Mouse (Mus musculus): ENCODE data around the gene Gm12790. TPM values are rescaled to one million over a fixed set of nuclear protein-coding genes. Genes with fewer than 3 reads are reported as not detected.
"Not testable (repeated sequence)": the region's sequence is repeated elsewhere in the genome, so short reads cannot be mapped to it uniquely, and the experiment has no call there.

Gene Gm12790
- polyA plus RNA-seq (2012; rRNA removed): not detected in 2 replicates

DNA sequence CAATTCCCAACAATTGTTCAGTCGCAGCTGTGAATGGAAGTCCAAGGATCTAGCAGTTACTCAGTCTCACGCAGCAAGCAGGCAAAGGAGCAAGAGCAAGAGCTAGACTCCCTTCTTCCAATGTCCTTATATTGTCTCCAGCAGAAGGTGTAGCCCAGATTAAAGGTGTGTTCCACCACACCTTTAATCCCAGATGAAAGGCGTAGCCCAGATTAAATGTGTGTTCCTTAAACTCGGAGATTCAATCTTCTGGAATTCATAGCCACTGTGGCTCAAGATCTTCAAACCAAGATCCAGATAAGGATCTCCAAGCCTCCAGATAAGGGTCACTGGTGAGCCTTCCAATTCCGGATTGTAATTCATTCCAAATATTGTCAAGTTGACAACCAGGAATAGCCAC, at the start of gene Gm12790:
Gene Gm12790 (minus strand): TSS at position 101 of the 400 bp plus-strand sequence.
- WGBS: 80% methylated on average over 1 of the region's 5 CpGs
- not testable (repeated sequence) for DNase-seq (ENCODE audit: low read depth, low spot score)

DNA sequence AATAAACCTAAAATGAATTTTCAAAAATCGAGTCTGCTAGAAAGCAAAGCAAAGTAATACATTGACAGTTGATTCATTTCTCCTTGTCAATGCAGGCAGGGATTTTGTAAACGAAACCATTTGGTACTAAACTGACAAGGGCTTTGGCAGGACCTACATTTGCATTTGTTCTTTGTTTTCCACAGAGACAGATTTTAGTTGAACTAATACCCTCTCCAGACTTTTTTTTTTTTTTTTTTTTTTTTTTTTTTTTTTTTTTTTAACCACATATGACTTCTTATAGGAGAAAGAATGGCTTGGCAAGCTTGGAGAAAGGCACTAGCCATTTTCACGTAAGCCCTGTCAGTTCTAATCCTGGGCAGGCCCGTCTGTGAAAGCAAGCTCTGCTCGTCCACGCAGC, 45.8 kb upstream of the Gm12790 start:
- DNase-seq (ENCODE audit: low read depth, low spot score): no peak
- WGBS: 89% methylated on average over 6 of the region's 6 CpGs

DNA sequence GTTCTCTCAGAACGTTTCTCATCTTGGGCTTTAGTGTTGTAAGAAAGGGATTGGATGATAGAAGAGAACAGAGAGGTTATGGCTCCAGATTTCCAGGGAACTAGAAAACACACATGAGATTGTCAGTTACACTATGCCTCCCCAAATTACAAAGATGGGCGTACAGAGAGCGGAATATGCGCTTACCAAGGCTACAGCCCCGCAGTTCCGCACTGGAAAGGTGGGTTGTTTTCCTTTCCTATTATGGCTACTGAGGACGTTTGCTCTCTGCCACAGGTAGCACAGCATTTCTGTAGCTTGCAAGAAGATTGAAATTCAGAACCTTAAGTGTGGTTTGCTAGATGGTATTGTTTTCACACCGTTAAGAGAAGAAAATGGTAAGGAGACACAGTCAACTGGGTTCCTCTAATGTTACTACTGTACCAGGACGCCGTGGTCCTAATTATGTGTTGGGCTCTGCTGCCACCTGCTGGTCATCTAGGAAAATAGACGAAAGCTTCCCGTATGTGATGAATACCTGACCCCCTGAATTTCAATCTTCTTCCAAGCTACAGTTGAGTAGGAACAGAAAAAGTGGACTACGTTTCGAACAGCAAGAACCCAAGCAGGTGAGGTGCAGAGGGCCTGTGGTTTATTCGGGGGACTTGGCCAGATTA, 17.5 kb upstream of the Gm12790 start:
- DNase-seq (ENCODE audit: low read depth, low spot score): peak; percentile 35
- WGBS: 34% methylated on average over 15 of the region's 15 CpGs

DNA sequence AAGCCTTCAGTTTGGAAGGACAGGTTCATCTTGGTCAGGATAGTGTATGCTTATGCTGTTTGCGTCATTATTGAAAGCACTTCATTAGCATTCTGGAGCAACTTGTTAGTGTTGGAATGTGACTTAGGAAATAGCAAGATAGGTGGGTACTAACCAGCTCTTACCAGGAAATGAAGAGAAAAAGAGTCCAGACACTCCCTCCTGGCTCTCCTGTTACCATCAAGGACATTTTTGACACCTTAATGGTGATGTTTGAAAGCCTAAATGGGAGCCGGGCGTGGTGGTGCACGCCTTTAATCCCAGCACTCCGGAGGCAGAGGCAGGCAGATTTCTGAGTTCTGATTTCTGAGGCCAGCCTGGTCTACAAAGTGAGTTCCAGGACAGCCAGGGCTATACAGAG, 16.6 kb upstream of the Gm12790 start:
- WGBS: 83% methylated on average over 5 of the region's 5 CpGs
- DNase-seq (ENCODE audit: low read depth, low spot score): no peak

DNA sequence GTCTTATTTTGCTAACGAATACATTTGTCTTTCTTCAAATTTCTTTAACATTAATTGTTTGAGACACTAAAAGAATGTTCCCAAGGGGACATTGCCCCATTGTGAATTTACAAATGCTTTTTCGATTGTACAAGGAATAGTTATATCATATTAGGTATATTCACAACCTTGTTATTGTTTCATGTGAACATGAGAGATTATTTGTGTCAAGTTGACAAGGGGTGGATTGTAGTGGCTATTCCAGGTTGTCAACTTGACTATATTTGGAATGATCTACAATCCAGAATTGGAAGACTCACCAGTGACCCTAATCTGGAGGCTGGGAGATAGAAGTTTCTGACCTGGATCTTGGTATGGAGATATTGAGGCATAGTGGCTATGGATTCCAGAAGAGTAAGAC, 5.5 kb upstream of the Gm12790 start, which contains the start of gene Gm12789:
Gene Gm12789 (plus strand): TSS at position 301 of the 400 bp plus-strand sequence.
- WGBS: 87% methylated on average over 2 of the region's 2 CpGs
- DNase-seq (ENCODE audit: low read depth, low spot score): not testable (repeated sequence)

DNA sequence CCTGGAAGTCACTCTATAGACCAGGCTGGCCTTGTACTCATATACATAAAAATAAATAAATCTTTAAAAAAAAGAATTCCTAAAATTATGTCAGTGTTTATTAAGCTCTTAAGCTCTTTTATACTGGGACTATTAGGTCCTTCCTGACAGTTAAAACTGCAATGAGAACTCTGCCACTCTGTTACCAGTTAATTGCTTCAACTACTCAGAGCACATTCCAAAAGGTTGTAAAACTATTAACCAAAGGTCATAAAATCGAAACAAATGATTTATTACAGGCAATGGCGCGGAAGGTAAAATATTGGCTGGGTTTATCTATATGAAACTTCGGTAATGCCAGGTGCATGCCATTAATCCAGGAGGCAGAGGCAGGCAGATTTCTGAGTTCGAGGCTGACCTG, 4.8 kb upstream of the Gm12790 start:
- WGBS: 24% methylated on average over 5 of the region's 5 CpGs
- no peak for DNase-seq (ENCODE audit: low read depth, low spot score)

GRCm38 (mm10) chr4:101940107-101940506, 40.7 kb downstream of the Gm12790 start, which contains the start of gene Gm12794:
TSS of gene Gm12794 (plus strand) at chr4:101940407.
- WGBS: 68% methylated on average over 2 of the region's 2 CpGs
- not testable (repeated sequence) for DNase-seq (ENCODE audit: low read depth, low spot score)

Other genes starting within 250 kb of the Gm12790 start
- gene B020004J07Rik, start 137.0 kb downstream of the Gm12790 start, polyA plus RNA-seq (2012; rRNA removed): not detected in 2 replicates
- not detected in 2 replicates for gene C130073F10Rik, start 87.3 kb downstream of the Gm12790 start, polyA plus RNA-seq (2012; rRNA removed)
- gene Gm12800, start 71.9 kb downstream of the Gm12790 start, polyA plus RNA-seq (2012; rRNA removed): not detected in 2 replicates
- gene Gm12794, start 40.6 kb downstream of the Gm12790 start, polyA plus RNA-seq (2012; rRNA removed): not detected in 2 replicates
- not detected in 2 replicates for gene Gm12789, start 5.6 kb upstream of the Gm12790 start, polyA plus RNA-seq (2012; rRNA removed)
- gene Pde4b, start 106.5 kb upstream of the Gm12790 start, polyA plus RNA-seq (2012; rRNA removed): 4.6 and 6.5 TPM in 2 replicates